Mouse (Mus musculus) G1E-ER4 (cell line): ENCODE measurements around the gene Lyrm1. TPM values are rescaled to one million over a fixed set of nuclear protein-coding genes. Genes with fewer than 3 reads are reported as not detected.

Experiments
- GATA1 ChIP-seq: IDR thresholded peaks from one replicate; pipeline ENCODE4 v1.8.0; 2012; ENCODE audit warnings: low read length, inconsistent platforms
- polyA plus RNA-seq: library from polyadenylated mRNA; stranded (reverse); fragments of >175 nt; gene quantifications from 2 replicates; pipeline ENCODE4 v1.2.3, GENCODE M21; 2012

Gene Lyrm1
- polyA plus RNA-seq, 1 experiment: 1.1 TPM

DNA sequence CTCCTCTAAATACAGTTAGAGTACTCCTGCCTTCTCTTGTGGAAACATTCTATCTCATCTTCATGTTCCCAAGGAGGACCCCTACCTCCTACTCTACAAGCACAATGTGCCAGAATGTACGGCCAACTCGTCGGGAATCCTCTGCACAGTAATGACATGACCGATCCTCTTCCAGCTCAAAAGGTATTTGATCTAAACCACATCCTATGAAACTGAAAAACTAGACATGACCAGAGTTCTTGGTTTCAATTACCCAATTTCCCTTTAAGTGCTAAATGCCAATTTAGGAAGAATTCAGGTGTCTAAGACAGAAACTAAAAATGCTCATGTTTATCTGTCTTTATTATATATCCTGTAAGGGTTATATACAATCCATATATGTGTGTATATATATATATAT lies 23.5 kb upstream of the Lyrm1 start:
- no peak for TF ChIP-seq GATA1

- no peak for TF ChIP-seq GATA1
These were observed 22.6 kb upstream of the Lyrm1 start for GRCm38 (mm10) chr7:119873050-119873449.

GRCm38 (mm10) chr7:119875776-119876440 lies 19.8 kb upstream of the Lyrm1 start:
- no peak for TF ChIP-seq GATA1

GRCm38 (mm10) chr7:119879171-119879570 lies 16.5 kb upstream of the Lyrm1 start:
- no peak for TF ChIP-seq GATA1

DNA sequence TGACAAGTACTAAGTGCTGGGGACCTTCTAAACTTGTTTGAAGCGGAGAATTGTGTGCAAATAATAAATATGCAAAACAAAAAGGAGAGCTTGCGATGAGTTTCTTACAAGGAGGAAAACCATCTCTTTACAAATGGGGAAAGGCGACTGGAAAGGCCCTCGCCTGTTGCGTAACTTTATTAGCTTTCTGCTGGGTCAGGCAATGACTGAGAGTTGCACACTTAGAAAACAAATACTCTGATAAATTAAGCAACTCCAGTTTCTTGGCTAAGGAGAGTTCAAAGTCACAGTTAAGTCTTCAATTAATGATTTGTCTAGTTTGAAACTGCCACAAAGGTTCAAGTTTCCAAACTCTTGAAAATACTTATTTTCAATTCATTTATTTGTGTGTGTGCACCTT lies 15.3 kb upstream of the Lyrm1 start:
- TF ChIP-seq GATA1: no peak

- no peak for TF ChIP-seq GATA1
These were observed 14.4 kb upstream of the Lyrm1 start for GRCm38 (mm10) chr7:119881229-119881628.

GRCm38 (mm10) chr7:119887887-119888286 lies 7.8 kb upstream of the Lyrm1 start:
- TF ChIP-seq GATA1: no peak

GRCm38 (mm10) chr7:119892198-119892597 lies 3.5 kb upstream of the Lyrm1 start:
- no peak for TF ChIP-seq GATA1

GRCm38 (mm10) chr7:119892742-119893141 lies 2.9 kb upstream of the Lyrm1 start:
- no peak for TF ChIP-seq GATA1

- TF ChIP-seq GATA1: no peak
These were observed 680 bp upstream of the Lyrm1 start for GRCm38 (mm10) chr7:119894818-119895544.

DNA sequence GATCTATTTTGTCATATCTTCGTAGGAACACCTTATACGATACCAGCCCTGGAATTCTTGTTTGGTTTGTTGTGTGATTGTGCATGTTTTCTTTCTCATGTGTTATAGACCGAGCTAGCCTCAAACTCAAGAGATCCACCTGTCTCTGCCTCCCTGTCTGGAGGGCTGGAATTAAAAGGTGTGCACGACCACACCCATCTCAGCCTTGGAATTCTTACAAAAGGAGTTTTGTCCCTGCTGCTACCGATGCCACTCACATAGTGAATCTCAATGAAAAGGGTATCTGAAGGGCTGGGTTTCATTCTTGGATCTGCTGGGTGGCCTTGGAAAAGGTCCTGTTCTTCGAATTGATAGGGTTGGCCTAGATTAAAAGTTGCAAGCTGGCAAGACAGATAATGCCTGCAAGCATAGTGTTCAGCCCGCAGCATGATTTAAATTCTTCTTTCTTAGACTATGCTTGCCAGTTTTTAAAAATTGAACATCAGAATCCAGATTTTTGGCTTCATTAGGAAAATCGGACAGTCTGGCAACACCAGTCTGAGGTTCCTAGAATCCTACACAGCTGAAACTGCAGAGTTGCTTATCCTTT lies 2.0 kb downstream of the Lyrm1 start:
- TF ChIP-seq GATA1: no peak

DNA sequence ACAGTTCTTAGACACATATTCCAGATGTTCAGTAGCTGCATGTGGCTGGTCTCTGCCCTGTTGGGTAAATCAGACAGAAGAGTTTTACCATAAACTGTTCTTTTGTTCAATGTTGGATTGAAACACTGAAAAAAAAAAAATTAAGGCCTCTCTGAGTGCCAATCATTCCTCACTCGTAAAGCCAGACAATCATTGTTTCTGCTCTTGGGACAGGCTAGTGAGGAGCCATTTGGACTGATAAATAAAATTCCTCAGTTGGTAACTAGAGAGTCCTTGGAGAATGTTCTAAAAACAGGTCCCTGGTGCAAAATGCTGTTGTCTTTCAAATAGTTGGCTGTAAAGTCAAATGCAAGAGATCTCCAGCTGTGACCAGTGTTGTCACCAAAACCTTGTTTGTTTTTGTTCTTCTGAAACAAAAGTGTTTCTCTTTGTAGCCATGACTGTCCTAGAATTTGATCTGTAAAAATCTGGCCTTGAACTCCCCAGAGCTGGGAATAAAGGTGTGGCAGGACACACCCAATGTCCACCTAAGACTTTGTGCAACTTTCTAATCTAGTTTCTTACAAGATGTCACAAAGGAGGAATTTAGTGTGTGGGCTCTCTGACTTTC lies 2.7 kb downstream of the Lyrm1 start:
- no peak for TF ChIP-seq GATA1

DNA sequence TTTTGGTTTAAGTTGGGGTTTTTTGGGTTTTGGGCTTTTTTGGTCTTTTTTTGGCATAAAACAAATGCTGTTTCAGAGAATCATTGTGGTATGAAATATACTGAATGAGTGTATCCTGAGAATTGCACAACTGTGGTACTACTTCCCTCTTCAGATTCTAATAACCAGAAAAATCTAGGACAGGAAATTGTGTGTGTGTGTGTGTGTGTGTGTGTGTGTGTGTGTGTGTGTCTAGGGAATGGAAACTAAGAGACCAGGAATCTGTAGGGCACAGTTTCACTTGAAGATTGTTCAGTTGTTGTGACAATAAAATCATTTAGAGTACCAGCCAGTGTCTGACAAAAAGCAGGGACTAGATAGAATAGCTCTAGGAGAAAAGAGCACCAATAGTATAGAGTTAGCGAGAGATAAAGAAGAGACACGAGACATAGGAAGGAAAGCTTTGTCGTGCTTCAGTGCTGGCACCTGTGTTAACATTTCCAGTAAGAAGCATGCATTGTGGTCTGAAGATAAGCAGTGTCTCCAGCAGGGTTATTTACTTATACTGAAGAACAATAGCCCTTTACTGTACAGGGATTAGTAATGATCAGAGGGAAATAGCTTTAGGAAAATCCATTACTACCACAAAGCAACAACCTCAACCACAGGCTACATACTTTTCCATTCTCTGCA lies 3.9 kb downstream of the Lyrm1 start:
- no peak for TF ChIP-seq GATA1

DNA sequence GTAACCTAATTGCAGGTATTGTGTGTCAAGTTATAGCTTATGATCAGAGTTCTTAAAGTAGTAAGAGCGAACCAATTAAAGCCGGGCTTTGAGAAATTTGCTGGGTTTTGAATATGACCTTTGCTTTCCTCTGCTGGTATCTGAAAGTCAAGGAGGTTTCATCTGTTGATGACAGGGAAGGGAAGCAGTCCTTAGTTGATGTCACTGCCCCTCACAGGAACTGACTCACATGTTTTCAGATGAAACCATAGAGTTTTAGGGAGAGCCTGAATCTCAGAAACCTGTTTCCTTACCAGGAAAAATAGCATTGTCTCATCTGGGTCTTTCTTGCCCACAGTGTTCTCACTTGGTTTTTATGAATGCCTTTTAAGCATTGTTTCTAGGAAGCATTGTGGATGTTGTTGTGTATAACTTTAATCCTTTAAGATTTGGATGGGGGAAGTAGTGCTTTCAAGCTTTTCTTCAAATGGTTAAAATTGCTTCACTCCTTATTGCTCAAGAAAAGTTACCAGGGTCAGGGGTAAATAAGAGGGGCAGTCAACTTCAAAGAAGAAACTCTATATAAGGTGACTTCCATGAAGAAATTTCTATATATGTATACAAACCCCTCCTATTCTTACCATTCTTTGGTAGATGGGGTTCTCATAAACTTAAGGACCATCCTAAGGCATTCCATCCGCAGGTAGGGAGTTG lies 11.0 kb downstream of the Lyrm1 start:
- no peak for TF ChIP-seq GATA1

DNA sequence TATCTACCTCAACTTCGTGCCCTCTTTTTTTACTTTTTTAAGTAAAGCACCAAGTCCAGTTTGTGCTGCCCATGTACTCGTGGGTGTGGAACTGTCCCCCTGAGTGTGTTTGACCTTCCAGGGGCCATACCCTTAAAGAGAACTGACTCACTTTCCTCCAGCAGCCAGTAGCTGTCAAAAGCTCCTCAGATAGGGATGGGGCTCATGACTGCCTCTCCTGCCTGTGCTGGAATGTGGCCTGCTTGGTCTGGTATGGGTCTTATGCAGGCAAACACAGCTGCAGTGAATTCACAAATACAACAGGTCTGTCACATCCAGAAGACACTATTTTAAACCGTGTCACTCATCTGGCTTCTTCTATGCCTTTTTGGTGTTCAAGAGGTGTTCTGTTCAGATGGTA lies 16.1 kb downstream of the Lyrm1 start:
- TF ChIP-seq GATA1: no peak
